Mouse (Mus musculus) hindbrain, embryonic 12.5 days (tissue): ENCODE measurements around the gene Rab3gap2. TPM values are rescaled to one million over a fixed set of nuclear protein-coding genes. Genes with fewer than 3 reads are reported as not detected.

Experiments
- ATAC-seq: fragments of 200-750 bp; cut with Nextera tagmentation; 2 replicates; pipeline ENCODE4 v1.8.0; 2017; ENCODE audit warnings: moderate TSS enrichment; ENCODE audit not compliant: low FRiP score
- H3K27ac ChIP-seq: fragments of 300-500 bp; sonication (generic); 2 replicates; pipeline ENCODE4 v1.5.1; 2016; ENCODE audit warnings: mild to moderate bottlenecking
- H3K27me3 ChIP-seq: fragments of 300-500 bp; sonication (generic); 2 replicates; pipeline ENCODE4 v1.6.1; 2016; ENCODE audit warnings: mild to moderate bottlenecking
- H3K36me3 ChIP-seq: fragments of 300-500 bp; sonication (generic); 2 replicates; pipeline ENCODE4 v1.6.1; 2016; ENCODE audit warnings: mild to moderate bottlenecking
- H3K4me1 ChIP-seq: fragments of 300-500 bp; sonication (generic); 2 replicates; pipeline ENCODE4 v1.6.1; 2016
- H3K4me2 ChIP-seq: fragments of 300-500 bp; sonication (generic); replicated peaks from 2 replicates; pipeline ENCODE4 v1.6.1; 2016; ENCODE audit warnings: mild to moderate bottlenecking
- H3K4me3 ChIP-seq: fragments of 300-500 bp; sonication (generic); 2 replicates; pipeline ENCODE4 v1.5.1; 2016; ENCODE audit warnings: mild to moderate bottlenecking
- H3K9ac ChIP-seq: fragments of 300-500 bp; sonication (generic); 2 replicates; pipeline ENCODE4 v1.6.1; 2016; ENCODE audit warnings: mild to moderate bottlenecking, moderate library complexity
- H3K9me3 ChIP-seq: fragments of 300-500 bp; sonication (generic); replicated peaks from 2 replicates; pipeline ENCODE4 v1.6.1; 2016; ENCODE audit warnings: mild to moderate bottlenecking
- WGBS: fragments of 180-500 bp; shearing (Covaris S2); methylation state at CpG from one replicate; pipeline ENCODE4 v1.1.7; 2016; 5-methylcytosine and 5-hydroxymethylcytosine counted together
- polyA plus RNA-seq: library from polyadenylated mRNA; unstranded; fragments of >200 nt; fragmentation: Nextera tagmentation; extraction: Ambion mirVana; gene quantifications from 2 replicates; pipeline ENCODE4 v1.2.1, GENCODE M21; 2016

Gene Rab3gap2
- polyA plus RNA-seq, 1 experiment from 2014 or later: 27.4 TPM

DNA sequence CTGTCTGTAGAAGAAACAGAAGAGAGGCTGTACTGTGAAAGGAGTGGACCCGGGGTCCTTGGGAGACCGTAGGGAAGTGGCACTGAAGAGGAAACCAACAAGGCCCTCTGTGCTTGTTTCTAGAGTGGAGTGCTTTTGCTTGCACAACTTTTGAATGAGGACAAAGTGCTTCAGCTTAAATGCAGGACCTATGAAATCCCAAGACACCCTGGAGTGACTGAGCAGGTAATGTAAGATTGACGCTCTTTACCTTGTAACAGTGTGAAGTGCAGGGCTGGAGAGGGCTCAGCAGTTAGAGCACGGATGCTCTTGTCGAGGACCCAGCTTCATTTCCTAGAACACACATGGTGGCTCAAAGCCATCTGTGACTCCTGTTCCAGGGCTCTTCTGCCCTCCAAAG, 31.9 kb downstream of the Rab3gap2 start:
- Histone ChIP-seq H3K4me3 (no peak overlapping the region), H3K9me3 (no peaks in the 10 kb centered on the region), H3K27me3 (no peaks in the 10 kb centered on the region), H3K36me3 (peaks cover 40% of the 10 kb centered on the region), H3K9ac (no peak overlapping the region), H3K4me2 (no peak overlapping the region), H3K4me1 (no peaks in the 10 kb centered on the region), H3K27ac (no peak overlapping the region)
- 92% methylated on average over 5 of the region's 5 CpGs for WGBS
- ATAC-seq: no peak

DNA sequence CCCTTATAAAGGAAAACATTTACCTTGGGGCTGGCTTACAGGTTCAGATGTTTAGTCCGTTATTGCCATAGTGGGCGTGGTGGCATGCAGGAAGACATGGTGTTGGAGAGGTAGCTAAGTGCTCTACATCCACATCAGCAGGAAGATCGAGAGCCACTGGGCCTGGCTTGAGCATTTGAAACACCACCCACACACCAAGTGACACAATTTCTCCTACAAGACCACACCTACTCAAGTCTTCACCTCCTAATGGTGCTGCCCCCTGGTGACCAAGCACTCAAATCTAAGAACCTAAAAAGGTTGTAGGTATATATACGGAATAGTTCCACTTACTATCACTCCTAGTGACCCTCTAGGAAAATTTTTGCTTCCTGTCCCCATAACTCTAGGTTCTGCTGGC, 32.6 kb downstream of the Rab3gap2 start:
- Histone ChIP-seq H3K27me3 (no peaks in the 10 kb centered on the region), H3K36me3 (peaks cover 46% of the 10 kb centered on the region), H3K4me1 (no peaks in the 10 kb centered on the region), H3K9ac (no peak overlapping the region), H3K27ac (no peak overlapping the region), H3K9me3 (no peaks in the 10 kb centered on the region), H3K4me3 (no peak overlapping the region), H3K4me2 (no peak overlapping the region)
- no peak for ATAC-seq
- WGBS: 87% methylated on average over 4 of the region's 4 CpGs

- Histone ChIP-seq H3K36me3 (peaks cover 62% of the 10 kb centered on the region), H3K4me2 (no peak overlapping the region), H3K4me1 (no peaks in the 10 kb centered on the region), H3K27me3 (no peaks in the 10 kb centered on the region), H3K9ac (no peak overlapping the region), H3K27ac (no peak overlapping the region), H3K9me3 (no peaks in the 10 kb centered on the region), H3K4me3 (no peak overlapping the region)
- WGBS: 84% methylated on average over 8 of the region's 8 CpGs
- ATAC-seq: no peak
These were observed 39.1 kb downstream of the Rab3gap2 start for GRCm38 (mm10) chr1:185243013-185243412.

- no peaks in the 10 kb centered on the region for H3K9me3 ChIP-seq
- H3K36me3 ChIP-seq: peaks cover 66% of the 10 kb centered on the region
- no peaks in the 10 kb centered on the region for H3K4me1 ChIP-seq
- no peaks in the 10 kb centered on the region for H3K27me3 ChIP-seq
- no peak overlapping the region for H3K9ac ChIP-seq
- H3K27ac ChIP-seq: no peak overlapping the region
- WGBS: 80% methylated on average over 7 of the region's 7 CpGs
- H3K4me3 ChIP-seq: no peak overlapping the region
- no peak for ATAC-seq
- no peak overlapping the region for H3K4me2 ChIP-seq
These were observed 41.5 kb downstream of the Rab3gap2 start for GRCm38 (mm10) chr1:185245456-185245855.

DNA sequence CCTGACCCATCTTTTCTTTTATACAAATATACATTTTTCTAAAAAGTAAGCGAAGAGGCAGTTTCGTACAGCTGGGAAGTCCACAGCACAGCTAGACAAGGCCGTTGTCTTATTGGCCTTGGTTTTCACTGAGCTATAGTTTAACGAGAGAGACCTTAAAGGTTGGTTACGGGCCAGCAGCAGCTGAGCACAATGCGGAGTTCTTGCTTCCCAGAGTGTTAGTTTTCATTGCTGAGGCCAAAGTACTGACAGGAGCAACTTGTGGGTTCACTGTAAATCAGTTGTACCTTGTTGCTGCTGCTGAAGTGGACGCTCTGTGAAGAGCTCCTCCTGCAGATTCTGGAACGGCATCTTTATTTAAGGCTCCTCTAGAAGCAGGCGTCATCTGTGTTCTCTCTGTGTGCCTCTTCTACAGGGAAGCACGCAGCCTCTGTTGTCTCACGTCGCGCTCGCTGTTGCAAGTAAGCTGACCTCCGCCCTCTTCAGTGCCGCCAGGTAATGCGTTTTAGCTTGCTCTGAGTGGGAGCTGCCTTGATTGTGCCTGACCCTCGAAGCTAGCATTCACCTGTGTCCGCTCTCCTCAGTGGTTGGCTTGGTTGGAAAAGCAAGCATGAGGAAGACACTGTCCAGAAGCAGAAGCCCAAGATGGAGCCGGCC, 43.6 kb downstream of the Rab3gap2 start:
- 90% methylated on average over 20 of the region's 20 CpGs for WGBS

DNA sequence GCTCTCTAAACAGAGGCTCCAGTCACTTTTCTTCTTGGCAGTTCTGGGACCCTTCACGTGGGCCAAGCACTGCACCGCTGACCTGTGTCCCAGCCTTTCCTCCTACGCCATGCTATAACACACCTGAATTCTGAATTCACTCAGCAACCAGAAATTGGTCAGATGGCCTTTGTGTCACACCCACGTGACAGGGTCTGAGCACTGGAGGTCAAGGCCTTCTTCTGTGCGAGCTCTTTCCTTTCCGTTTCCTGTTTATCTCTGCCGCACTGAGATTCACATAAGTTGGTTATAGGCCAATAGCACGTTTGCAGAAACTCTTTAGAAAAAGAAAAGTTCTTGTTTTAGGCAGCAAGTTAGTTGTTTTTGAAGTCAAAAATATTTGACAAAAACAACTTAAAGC, 44.8 kb downstream of the Rab3gap2 start:
- no peak overlapping the region for H3K4me2 ChIP-seq
- H3K27ac ChIP-seq: no peak overlapping the region
- 92% methylated on average over 8 of the region's 8 CpGs for WGBS
- peaks cover 73% of the 10 kb centered on the region for H3K36me3 ChIP-seq
- no peak overlapping the region for H3K9ac ChIP-seq
- no peaks in the 10 kb centered on the region for H3K27me3 ChIP-seq
- 0 out of 2 replicates have a peak, but pooled peaks cover 4% of the 10 kb centered on the region for H3K4me1 ChIP-seq
- no peak for ATAC-seq
- no peak overlapping the region for H3K4me3 ChIP-seq
- no peaks in the 10 kb centered on the region for H3K9me3 ChIP-seq

More for the DNA sequence above, 43.6 kb downstream of the Rab3gap2 start:
- Histone ChIP-seq H3K4me1 (no peaks in the 10 kb centered on the region), H3K27me3 (no peaks in the 10 kb centered on the region), H3K27ac (no peak overlapping the region), H3K4me3 (no peak overlapping the region), H3K9ac (no peak overlapping the region), H3K36me3 (peaks cover 71% of the 10 kb centered on the region), H3K4me2 (no peak overlapping the region), H3K9me3 (no peaks in the 10 kb centered on the region)
- no peak for ATAC-seq

DNA sequence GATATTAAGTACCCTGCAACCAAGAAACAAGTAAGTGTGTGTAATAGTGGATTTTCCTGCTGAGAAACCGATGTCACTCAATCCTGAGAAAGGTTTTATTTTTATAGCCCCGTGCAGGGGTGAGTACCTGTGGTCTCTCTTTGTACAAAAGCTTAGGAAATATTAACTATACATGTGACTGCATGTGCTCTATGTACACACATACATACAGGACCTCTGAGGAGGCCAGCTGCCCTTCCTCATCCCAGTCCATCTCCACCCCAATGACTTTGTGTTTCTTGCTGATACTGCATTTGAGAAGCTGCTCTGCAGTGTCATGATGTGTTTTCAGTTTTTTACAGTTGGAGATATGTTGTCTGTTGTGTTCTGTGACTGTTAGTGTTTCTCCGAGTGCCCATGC, 48.4 kb downstream of the Rab3gap2 start:
- Histone ChIP-seq H3K9ac (no peak overlapping the region), H3K4me3 (no peak overlapping the region), H3K27me3 (no peaks in the 10 kb centered on the region), H3K9me3 (no peaks in the 10 kb centered on the region), H3K4me2 (no peak overlapping the region), H3K36me3 (peaks cover 69% of the 10 kb centered on the region), H3K4me1 (0 out of 2 replicates have a peak, but pooled peaks cover 4% of the 10 kb centered on the region), H3K27ac (no peak overlapping the region)
- 95% methylated on average over 3 of the region's 3 CpGs for WGBS
- no peak for ATAC-seq

- WGBS: 69% methylated on average over 12 of the region's 12 CpGs
- H3K27ac ChIP-seq: no peak overlapping the region
- no peaks in the 10 kb centered on the region for H3K27me3 ChIP-seq
- peaks cover 61% of the 10 kb centered on the region for H3K36me3 ChIP-seq
- ATAC-seq: no peak
- H3K4me3 ChIP-seq: no peak overlapping the region
- 0 out of 2 replicates have a peak, but pooled peaks cover 4% of the 10 kb centered on the region for H3K4me1 ChIP-seq
- H3K4me2 ChIP-seq: no peak overlapping the region
- no peaks in the 10 kb centered on the region for H3K9me3 ChIP-seq
- no peak overlapping the region for H3K9ac ChIP-seq
These were observed 49.4 kb downstream of the Rab3gap2 start for GRCm38 (mm10) chr1:185253140-185253892.

GRCm38 (mm10) chr1:185255336-185255735, 51.4 kb downstream of the Rab3gap2 start:
- WGBS: 90% methylated on average over 12 of the region's 12 CpGs
- Histone ChIP-seq H3K4me3 (no peak overlapping the region), H3K4me1 (0 out of 2 replicates have a peak, but pooled peaks cover 4% of the 10 kb centered on the region), H3K4me2 (no peak overlapping the region), H3K9me3 (no peaks in the 10 kb centered on the region), H3K27ac (no peak overlapping the region), H3K36me3 (peaks cover 60% of the 10 kb centered on the region), H3K9ac (no peak overlapping the region), H3K27me3 (no peaks in the 10 kb centered on the region)
- ATAC-seq: no peak

DNA sequence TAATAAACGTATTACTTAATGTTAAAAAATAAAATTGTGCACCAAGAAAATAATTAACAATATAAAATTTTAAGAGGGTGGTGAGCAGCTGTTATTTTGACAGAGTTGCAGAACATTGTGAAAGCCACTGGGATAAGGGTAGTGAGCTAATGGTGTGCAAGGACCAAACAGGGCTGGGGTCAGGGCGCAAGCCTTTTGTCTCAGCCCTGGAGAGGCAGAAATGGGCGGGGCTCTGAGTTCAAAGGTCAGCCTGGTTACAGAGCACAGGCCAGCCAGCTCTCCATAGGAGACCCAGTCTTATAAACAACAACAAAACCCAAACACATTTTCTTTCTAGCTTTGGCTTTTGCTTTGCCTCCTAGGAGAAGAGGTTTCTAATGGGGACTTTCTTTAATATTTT, 52.8 kb downstream of the Rab3gap2 start:
- Histone ChIP-seq H3K27ac (no peak overlapping the region), H3K36me3 (peaks cover 61% of the 10 kb centered on the region), H3K4me3 (no peak overlapping the region), H3K9me3 (no peaks in the 10 kb centered on the region), H3K4me1 (0 out of 2 replicates have a peak, but pooled peaks cover 4% of the 10 kb centered on the region), H3K4me2 (no peak overlapping the region), H3K27me3 (no peaks in the 10 kb centered on the region), H3K9ac (no peak overlapping the region)
- 21% methylated on average over 3 of the region's 3 CpGs for WGBS
- ATAC-seq: no peak

GRCm38 (mm10) chr1:185262565-185262964, 58.6 kb downstream of the Rab3gap2 start:
- peaks cover 81% of the 10 kb centered on the region for H3K36me3 ChIP-seq
- WGBS: 58% methylated on average over 14 of the region's 14 CpGs
- H3K4me3 ChIP-seq: no peak overlapping the region
- ATAC-seq: no peak
- no peak overlapping the region for H3K4me2 ChIP-seq
- no peaks in the 10 kb centered on the region for H3K9me3 ChIP-seq
- no peaks in the 10 kb centered on the region for H3K27me3 ChIP-seq
- no peak overlapping the region for H3K9ac ChIP-seq
- H3K4me1 ChIP-seq: no peaks in the 10 kb centered on the region
- H3K27ac ChIP-seq: no peak overlapping the region

DNA sequence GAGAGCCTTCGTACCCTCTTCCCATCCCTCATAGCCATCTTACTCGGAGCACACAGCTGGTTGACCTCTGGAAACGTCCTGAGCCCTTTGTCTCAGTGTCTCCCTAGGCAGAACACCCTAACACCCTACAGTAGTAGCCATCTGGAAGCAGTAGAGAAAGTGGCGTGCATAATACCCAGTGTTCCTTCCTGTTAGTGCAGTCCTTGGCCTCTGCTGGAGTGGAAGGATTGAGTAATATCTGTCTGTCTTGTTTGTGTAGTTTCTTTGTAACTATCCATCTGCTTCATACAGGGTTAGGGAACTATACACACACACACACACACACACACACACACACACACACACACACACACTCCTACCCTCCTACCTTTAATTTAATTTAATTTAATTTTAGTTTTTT, 64.8 kb downstream of the Rab3gap2 start:
- H3K36me3 ChIP-seq: peaks cover 71% of the 10 kb centered on the region
- H3K27ac ChIP-seq: no peak overlapping the region
- H3K9me3 ChIP-seq: no peaks in the 10 kb centered on the region
- H3K4me3 ChIP-seq: no peak overlapping the region
- ATAC-seq: no peak
- H3K4me2 ChIP-seq: no peak overlapping the region
- no peaks in the 10 kb centered on the region for H3K27me3 ChIP-seq
- WGBS: 82% methylated on average over 4 of the region's 4 CpGs
- no peak overlapping the region for H3K9ac ChIP-seq
- no peaks in the 10 kb centered on the region for H3K4me1 ChIP-seq
